Mouse (Mus musculus) forebrain, embryonic 14.5 days (tissue): ENCODE measurements around the gene Foxo4. TPM values are rescaled to one million over a fixed set of nuclear protein-coding genes. Genes with fewer than 3 reads are reported as not detected.

Experiments
- ATAC-seq: fragments of 200-750 bp; cut with Nextera tagmentation; 2 replicates; pipeline ENCODE4 v1.8.0; 2017; ENCODE audit warnings: mild to moderate bottlenecking, moderate library complexity
- DNase-seq: peaks from one replicate; pipeline ENCODE4 v3.0.0-alpha.2; 2015; ENCODE audit warnings: low spot score
- H3K27ac ChIP-seq: fragments of 300-500 bp; sonication (generic); 2 replicates; pipeline ENCODE4 v1.5.1; 2014; ENCODE audit warnings: low read depth, mild to moderate bottlenecking, control low read depth, low read length, moderate library complexity
- H3K27me3 ChIP-seq: fragments of 300-500 bp; sonication (generic); replicated peaks from 2 replicates; pipeline ENCODE4 v1.6.1; 2014; ENCODE audit warnings: low read length, control low read depth, mixed read lengths; ENCODE audit not compliant: control insufficient read depth, insufficient read depth
- H3K36me3 ChIP-seq: fragments of 300-500 bp; sonication (generic); 2 replicates; pipeline ENCODE4 v1.6.1; 2014; ENCODE audit warnings: low read length, control low read depth; ENCODE audit not compliant: control insufficient read depth, insufficient read depth
- H3K4me1 ChIP-seq: fragments of 300-500 bp; sonication (generic); 2 replicates; pipeline ENCODE4 v1.6.1; 2014; ENCODE audit warnings: antibody characterized with exemption, low read length, control low read depth; ENCODE audit not compliant: control insufficient read depth, insufficient read depth
- H3K4me2 ChIP-seq: fragments of 300-500 bp; sonication (generic); 2 replicates; pipeline ENCODE4 v1.6.1; 2014; ENCODE audit warnings: mild to moderate bottlenecking, control low read depth, low read length
- H3K4me3 ChIP-seq: fragments of 300-500 bp; sonication (generic); 2 replicates; pipeline ENCODE4 v1.5.1; 2014; ENCODE audit warnings: low read depth, low read length, control low read depth
- H3K9ac ChIP-seq: fragments of 300-500 bp; sonication (generic); 2 replicates; pipeline ENCODE4 v1.6.1; 2014; ENCODE audit warnings: mild to moderate bottlenecking, low read length, control low read depth, moderate library complexity
- H3K9me3 ChIP-seq: fragments of 300-500 bp; sonication (generic); replicated peaks from 2 replicates; pipeline ENCODE4 v1.6.1; 2016; ENCODE audit warnings: low read length, control low read depth, mixed read lengths; ENCODE audit not compliant: control insufficient read depth
- WGBS: fragments of 180-500 bp; shearing (Covaris S2); extraction: QIAGEN DNeasy Blood & Tissue Kit; methylation state at CpG from one replicate; pipeline ENCODE4 v1.1.7; 2014; 5-methylcytosine and 5-hydroxymethylcytosine counted together
- polyA plus RNA-seq: library from polyadenylated mRNA; unstranded; fragments of >200 nt; fragmentation: Nextera tagmentation; extraction: Ambion mirVana; gene quantifications from 2 replicates; pipeline ENCODE4 v1.2.1, GENCODE M21; 2014

Gene Foxo4
- polyA plus RNA-seq = 1.0 and 1.2 TPM in 2 replicates

DNA sequence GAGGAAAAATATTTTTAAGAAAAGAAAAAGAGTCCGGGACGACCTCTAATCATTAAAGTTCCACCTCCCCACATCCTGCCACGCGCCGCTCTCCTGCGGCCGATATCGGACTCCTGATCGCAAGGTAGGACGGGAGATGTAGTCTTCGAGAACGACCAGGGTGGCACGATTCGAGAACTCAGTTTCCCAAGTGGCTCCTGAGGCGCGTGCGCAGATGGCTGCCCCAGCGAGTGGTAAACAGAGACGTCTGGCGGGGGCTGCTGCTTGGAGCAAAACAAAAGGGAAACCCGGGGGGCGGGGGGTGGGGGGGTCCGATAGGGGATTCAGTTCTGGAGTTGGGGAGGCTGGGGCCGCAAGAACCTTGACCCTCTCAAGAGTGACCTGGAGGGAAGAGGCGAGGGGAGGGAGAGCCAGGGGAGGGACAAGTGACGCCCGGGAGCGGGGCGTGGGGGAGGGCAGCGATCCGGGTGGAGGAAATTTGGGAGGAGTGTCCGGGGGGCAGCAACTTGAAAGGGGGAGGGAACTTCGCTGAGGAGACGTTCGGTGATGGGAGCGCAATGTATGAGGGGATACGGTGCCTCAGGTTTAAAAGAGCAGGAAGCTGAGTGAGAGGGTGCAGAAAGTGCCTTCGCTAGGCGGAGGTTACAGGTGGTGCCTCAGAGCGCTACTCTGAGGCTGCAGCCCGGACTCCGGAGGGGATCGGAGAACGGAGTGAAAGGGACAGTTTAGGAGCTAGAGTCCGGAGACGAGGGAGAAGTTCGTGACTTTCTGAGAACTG is at the start of gene Foxo4:
Foxo4 (plus strand) TSS at position 577 of the 778 bp plus-strand sequence.
- 27% methylated on average over 47 of the region's 47 CpGs for WGBS
- H3K27ac ChIP-seq = no peak within 1 kb of the TSS
- DNase-seq = peak; percentile 95
- H3K9ac ChIP-seq = peak within 1 kb of the TSS; percentile 56
- H3K4me1 ChIP-seq = no peaks in the 10 kb centered on the region
- no peaks in the 10 kb centered on the region for H3K36me3 ChIP-seq
- H3K4me2 ChIP-seq = peak within 1 kb of the TSS; percentile 74
- peak within 1 kb of the TSS; percentile 46 for H3K4me3 ChIP-seq
- H3K27me3 ChIP-seq = no peaks in the 10 kb centered on the region
- no peaks in the 10 kb centered on the region for H3K9me3 ChIP-seq
- peak; percentile 95 for ATAC-seq

DNA sequence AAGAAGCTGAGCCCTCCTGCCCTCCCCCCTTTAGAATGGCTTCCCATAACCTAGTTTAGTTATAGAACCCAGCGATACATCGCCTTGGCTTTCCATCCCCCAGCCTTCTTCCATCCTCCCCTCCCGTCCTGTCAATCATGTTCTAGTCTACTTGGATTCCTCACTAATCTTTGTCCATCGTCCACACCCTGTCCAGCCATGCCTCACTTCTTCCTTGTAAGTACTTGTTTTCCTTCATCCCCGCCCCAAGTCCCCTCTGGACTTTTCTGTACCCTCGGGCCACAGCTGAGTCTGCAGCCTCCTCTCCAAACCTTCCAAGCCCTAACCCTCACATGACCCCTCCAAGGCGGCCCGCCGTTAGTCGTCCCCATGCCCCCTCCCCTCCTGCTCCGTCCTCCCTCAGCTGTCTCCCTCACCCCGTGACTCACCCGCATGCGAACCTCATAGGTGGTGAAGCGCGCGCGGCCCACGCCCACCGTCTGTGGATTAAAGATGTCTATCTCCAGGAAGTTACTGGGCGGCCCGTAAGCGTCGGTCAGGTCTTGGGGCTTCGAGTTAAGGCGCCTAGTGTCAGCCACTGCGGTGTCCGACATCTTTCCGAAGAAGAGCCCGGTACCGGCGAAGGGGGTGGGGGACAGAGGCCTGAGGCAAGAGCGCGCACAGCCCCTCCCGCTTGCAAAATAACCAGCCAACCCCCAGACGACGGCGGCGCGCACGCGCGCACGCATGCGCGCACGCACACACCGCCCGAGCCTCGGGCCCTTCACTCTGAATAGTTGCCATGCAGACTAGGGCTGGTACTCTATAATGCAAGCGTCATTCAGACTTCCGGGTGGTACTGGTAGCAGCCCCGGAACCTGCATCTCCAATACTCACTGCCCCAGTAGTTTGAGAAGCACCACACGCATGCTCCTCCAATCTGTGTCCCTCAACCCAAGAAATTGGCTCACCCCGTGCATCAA is 32.2 kb upstream of the Foxo4 start, which contains the start of gene Snx12:
Snx12 (minus strand) TSS at position 730 of the 962 bp plus-strand sequence.
- peak within 1 kb of the TSS; percentile 68 for H3K9ac ChIP-seq
- peak within 1 kb of the TSS; percentile 62 for H3K27ac ChIP-seq
- WGBS = 28% methylated on average over 55 of the region's 55 CpGs
- peak within 1 kb of the TSS; percentile 58 for H3K4me2 ChIP-seq
- H3K4me3 ChIP-seq = peak within 1 kb of the TSS; percentile 49
- DNase-seq = peak; percentile 95
- H3K27me3 ChIP-seq = no peaks in the 10 kb centered on the region
- H3K36me3 ChIP-seq = no peaks in the 10 kb centered on the region
- H3K9me3 ChIP-seq = no peaks in the 10 kb centered on the region
- H3K4me1 ChIP-seq = peaks cover 3% of the 10 kb centered on the region; the same call in 1 of the 2 replicates
- ATAC-seq = peak; percentile 96

DNA sequence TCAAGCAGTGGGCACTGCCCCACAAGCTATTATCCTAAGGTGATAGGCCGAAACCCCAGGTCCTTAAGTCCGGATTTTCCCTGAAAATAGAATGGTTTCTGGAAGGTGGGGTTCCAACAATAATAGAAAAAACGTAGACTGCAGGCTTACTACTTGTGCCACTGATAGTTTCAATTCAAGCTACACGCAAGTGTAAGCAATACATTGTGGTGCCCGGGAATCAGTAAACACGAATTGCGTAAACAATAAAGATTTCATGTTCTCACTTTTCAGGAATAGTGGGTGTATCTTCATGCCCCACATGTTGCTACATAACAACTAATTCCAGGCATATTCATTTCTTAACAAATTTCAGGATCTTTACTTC is 31.5 kb upstream of the Foxo4 start:
- Histone ChIP-seq H3K36me3 (no peaks in the 10 kb centered on the region), H3K27me3 (no peaks in the 10 kb centered on the region), H3K4me2 (peak overlapping the region; percentile 45), H3K27ac (peak overlapping the region; percentile 52; the same call in 1 of the 2 replicates), H3K4me3 (peak overlapping the region; percentile 49), H3K9me3 (no peaks in the 10 kb centered on the region), H3K9ac (peak overlapping the region; percentile 35; the same call in 1 of the 2 replicates), H3K4me1 (peaks cover 3% of the 10 kb centered on the region; the same call in 1 of the 2 replicates)
- WGBS = 38% methylated on average over 7 of the region's 7 CpGs
- DNase-seq = no peak
- no peak for ATAC-seq

DNA sequence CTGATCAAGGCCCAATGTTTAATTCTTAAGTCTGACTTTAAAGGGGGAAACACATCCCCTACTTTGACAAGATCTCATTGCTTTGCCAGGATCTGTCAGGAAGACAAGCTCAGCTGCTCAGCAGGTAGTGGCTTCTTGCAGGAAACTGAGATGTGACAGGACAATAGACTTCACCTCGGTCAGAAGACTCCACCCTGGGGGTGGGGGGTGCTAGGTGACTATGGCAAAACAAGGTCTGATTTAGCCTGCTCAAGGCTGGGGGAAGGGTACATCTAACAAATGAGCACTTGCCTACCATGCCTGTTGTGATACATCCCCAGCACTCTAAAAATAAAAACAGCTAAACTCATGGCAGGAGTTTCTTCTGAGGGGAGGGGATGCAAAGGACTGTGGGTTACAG is 9.3 kb upstream of the Foxo4 start:
- H3K9me3 ChIP-seq = no peaks in the 10 kb centered on the region
- H3K4me3 ChIP-seq = no peak overlapping the region
- H3K4me2 ChIP-seq = no peak overlapping the region
- no peaks in the 10 kb centered on the region for H3K27me3 ChIP-seq
- no peak overlapping the region for H3K9ac ChIP-seq
- ATAC-seq (no peak), DNase-seq (no peak)
- no peak overlapping the region for H3K27ac ChIP-seq
- no peaks in the 10 kb centered on the region for H3K36me3 ChIP-seq
- 38% methylated on average over 1 of the region's 1 CpGs for WGBS
- no peaks in the 10 kb centered on the region for H3K4me1 ChIP-seq

DNA sequence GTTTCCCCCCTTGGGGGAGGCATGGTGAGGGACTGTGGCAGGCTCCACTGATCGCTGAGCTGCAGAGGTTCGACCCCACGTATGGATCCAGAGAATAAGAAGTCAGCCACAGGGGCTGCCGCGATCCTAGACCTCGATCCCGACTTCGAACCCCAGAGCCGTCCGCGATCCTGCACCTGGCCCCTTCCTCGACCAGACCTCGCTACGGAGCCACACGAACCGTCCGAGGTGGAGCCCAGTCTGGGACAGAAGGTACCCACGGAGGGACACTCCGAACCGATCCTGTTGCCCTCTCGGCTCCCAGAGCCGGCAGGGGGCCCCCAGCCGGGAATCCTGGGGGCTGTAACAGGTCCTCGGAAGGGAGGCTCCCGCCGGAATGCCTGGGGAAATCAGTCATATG is 412 bp downstream of the Foxo4 start:
- H3K4me2 ChIP-seq = peak overlapping the region; percentile 74
- H3K36me3 ChIP-seq = no peaks in the 10 kb centered on the region
- H3K4me1 ChIP-seq = no peaks in the 10 kb centered on the region
- H3K9me3 ChIP-seq = no peaks in the 10 kb centered on the region
- WGBS = 19% methylated on average over 26 of the region's 26 CpGs
- peak overlapping the region; percentile 56 for H3K9ac ChIP-seq
- peak; percentile 3 for DNase-seq
- no peak overlapping the region for H3K27ac ChIP-seq
- H3K4me3 ChIP-seq = peak overlapping the region; percentile 46
- no peaks in the 10 kb centered on the region for H3K27me3 ChIP-seq
- ATAC-seq = no peak; the same call in 1 of the 2 replicates

DNA sequence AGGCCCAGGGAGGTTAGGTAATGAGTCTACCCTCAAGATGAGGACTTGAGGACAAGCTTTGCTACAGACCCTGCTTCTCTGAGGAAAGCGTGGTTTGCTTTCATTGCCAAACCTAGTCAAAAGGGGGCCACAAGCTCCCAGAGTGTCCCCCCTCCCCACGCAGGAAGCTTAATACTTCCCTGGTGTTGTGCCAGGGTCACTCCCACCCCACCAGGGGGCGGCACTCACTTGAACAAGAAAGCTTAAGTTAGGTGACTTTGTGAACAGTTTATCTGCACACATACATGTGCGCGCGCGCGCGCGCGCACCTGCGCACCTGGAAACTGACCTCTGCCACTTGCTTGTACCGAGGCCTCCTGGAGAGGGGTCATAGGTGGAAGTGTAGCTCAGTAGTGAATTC is 2.3 kb downstream of the Foxo4 start:
- ATAC-seq (no peak), DNase-seq (no peak)
- Histone ChIP-seq H3K4me1 (no peaks in the 10 kb centered on the region), H3K27me3 (no peaks in the 10 kb centered on the region), H3K27ac (no peak overlapping the region), H3K4me3 (no peak overlapping the region), H3K9me3 (no peaks in the 10 kb centered on the region), H3K36me3 (no peaks in the 10 kb centered on the region), H3K4me2 (no peak overlapping the region), H3K9ac (no peak overlapping the region)
- 84% methylated on average over 13 of the region's 13 CpGs for WGBS

DNA sequence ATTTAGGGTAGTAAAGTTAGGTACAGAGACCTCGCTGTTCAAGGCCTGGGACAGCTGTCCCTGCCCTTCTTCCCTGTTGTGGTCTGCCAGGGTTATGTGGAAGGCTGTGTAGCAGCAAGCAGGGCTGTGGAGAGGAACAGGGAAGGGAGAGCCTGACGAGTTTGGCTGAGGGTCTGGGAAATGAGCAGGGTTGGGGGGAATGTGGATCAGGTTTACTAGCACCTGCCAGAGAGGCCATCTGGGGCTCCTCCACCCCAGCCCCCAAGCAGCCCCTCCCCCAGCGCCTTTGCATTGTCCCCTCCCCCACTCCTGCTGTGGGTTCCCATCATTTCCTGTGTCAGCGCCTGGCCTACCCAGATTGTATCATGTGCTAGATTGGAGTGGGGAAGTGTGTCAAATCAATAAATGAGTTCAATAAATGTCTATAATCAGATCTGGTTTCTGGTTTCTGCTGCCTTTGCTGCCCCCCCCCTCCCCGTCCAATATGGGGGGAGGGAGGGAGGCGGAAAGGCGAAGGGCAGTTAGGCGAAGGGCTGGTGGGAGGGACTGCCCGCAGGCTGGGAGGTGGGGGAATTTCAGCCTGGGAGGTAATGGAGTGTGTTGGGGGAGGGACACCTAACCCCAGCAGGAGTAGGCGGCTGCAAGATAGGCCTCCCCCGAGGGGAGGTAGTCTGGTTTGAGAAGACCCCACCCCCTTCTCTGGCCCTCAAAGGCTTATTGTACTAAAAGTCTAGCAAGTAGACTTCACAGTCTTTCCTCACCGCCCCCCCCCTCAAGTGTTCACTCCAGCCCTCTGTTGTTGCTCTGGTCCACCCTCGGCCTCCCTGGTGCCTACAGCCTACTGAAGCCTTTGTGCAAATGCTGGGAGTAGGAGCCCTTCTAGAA is 6.4 kb downstream of the Foxo4 start:
- Histone ChIP-seq H3K4me2 (no peak overlapping the region), H3K9me3 (no peaks in the 10 kb centered on the region), H3K27ac (no peak overlapping the region; the same call in 1 of the 2 replicates), H3K9ac (no peak overlapping the region), H3K27me3 (no peaks in the 10 kb centered on the region), H3K4me3 (no peak overlapping the region), H3K4me1 (no peaks in the 10 kb centered on the region), H3K36me3 (no peaks in the 10 kb centered on the region)
- 29% methylated on average over 13 of the region's 13 CpGs for WGBS
- DNase-seq (peak; percentile 27), ATAC-seq (peak; percentile 79)

DNA sequence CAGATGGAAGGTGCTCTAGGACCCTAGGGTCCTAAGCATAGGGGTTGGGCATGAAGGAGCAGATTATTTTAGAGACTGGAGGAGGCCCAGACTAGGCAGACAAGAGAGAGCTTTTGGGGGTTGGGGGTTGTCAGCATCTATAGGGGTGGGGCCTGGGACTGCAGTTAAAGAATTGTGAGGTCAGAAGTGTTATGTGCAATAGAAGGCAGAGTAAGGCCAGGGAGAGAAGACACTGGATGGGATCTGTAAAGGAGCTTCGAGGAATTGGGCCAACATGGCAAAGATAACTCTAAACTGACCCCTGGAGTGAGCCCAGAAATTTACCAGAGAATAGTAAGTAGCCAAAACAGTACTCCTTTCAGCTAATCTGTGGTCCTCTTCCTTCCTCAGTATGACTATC is 9.6 kb downstream of the Foxo4 start, which contains the start of gene Gm614:
Gm614 (minus strand) TSS at position 101 of the 400 bp plus-strand sequence.
- WGBS = 88% methylated on average over 1 of the region's 1 CpGs
- Histone ChIP-seq H3K36me3 (no peaks in the 10 kb centered on the region), H3K4me2 (no peak within 1 kb of the TSS), H3K4me1 (no peaks in the 10 kb centered on the region), H3K9ac (no peak within 1 kb of the TSS), H3K9me3 (no peaks in the 10 kb centered on the region), H3K27ac (no peak within 1 kb of the TSS), H3K27me3 (no peaks in the 10 kb centered on the region), H3K4me3 (no peak within 1 kb of the TSS)
- ATAC-seq (no peak), DNase-seq (no peak)
